Mouse (Mus musculus): Measurements from ENCODE around the gene Prr32.

The Prr32 gene

GRCm38 (mm10) chrX:45090604-45091003, at the start of gene Prr32:
TSS of gene Prr32 (plus strand) at chrX:45090904.
- no peak for DNase-seq

All from heart, adult 11 months (tissue).